Mouse (Mus musculus) liver, adult (tissue): ENCODE measurements around the gene Tas1r2.

Source experiments
- GATA4 ChIP-seq: IDR thresholded peaks from 2 replicates; pipeline ENCODE4 v1.6.1; 2014; ENCODE audit warnings: mild to moderate bottlenecking, low read length; ENCODE audit not compliant: insufficient replicate concordance

Tas1r2 gene

DNA sequence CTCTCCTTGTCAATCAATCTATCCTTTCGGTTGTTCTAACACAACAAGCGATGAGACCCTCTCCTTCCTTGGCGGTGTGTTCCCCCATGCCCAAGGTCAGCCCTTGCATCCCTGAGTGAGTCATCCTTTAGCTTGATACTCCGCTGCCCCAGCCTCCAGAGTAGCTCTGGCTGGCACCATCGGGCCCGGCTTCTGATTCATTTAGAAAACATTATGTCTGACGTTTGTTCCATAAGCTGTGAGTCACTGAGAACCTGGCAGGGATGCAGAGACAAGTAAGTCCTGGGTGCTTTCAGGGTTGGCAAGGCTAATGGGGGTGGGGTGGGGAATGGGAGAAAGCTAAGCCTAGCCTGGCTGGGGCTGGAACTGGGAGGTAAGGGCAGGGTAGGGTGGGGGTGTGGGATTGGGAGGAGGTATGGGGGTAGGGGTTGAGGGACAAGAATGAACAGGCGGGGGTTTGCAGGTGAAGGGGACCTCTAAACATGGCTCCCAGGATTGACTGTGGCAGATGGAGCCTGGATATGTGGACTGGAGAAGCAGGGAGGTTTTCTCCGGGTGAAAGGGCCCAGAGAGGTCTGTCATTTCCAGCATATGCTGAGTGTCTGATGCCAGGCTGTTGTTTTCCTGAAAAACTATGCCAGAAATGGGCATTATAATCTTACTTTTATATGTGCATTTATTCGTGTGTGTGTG is 63.3 kb downstream of the Tas1r2 start:
- TF ChIP-seq GATA4, result no peak

DNA sequence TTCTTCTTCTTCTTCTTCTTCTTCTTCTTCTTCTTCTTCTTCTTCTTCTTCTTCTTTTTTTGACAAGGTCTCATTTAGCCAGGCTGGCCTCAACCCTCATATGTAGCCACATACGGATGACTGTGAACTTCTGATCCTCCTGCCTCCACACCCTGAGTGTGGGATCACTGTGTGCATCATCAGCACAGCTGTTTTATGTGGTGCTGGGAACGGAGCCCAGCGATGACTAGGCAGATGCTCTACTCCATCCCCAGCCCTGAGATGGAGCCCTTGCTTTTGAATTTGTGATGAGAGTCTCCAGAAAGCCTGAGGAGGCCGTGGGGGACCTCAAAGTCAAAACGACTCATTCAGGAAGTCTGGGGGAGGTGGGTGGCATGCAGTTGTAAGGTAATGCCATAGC is 65.6 kb downstream of the Tas1r2 start:
- no peak for TF ChIP-seq GATA4
